Mouse (Mus musculus) liver, postnatal 0 days (tissue): Measurements from ENCODE around the gene Bdh2.

Source experiments
- CTCF ChIP-seq: sonication (generic); IDR thresholded peaks from 2 replicates; pipeline ENCODE4 v1.5.1; 2016; ENCODE audit warnings: antibody characterized with exemption, low read depth
- EP300 ChIP-seq: IDR thresholded peaks from 2 replicates; pipeline ENCODE4 v1.6.1; 2016; ENCODE audit warnings: antibody characterized with exemption, low read depth, mild to moderate bottlenecking

DNA sequence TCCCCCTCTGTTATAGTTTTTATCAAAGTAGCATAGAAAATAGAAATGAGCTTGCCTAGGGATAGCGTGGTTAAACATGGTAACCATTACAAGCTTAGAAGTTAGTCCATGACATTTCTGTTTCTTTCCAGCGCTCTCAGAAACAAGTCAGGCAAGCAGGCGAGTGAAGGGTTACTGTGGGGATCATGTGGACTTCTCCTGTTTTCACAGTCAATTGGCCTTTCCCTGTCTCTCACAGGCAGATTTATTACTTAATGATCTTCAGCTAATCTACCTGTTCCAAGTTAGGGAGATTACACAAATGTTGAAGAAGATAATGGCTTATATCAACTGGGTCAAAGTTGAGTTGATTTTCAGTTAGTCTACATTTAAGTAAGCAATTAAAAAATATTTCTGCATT, 48.6 kb upstream of the Bdh2 start:
- TF ChIP-seq CTCF = no peak
- TF ChIP-seq EP300 = no peak
